Mouse (Mus musculus): ENCODE data around the gene Trim11. TPM values are rescaled to one million over a fixed set of nuclear protein-coding genes. Genes with fewer than 3 reads are reported as not detected.
"Not testable (repeated sequence)": the region's sequence is repeated elsewhere in the genome, so short reads cannot be mapped to it uniquely, and the experiment has no call there.

Trim11 gene
- total and polyA plus RNA-seq, 3 experiments = 24.8 to 27.0 TPM; not detected in 1

DNA sequence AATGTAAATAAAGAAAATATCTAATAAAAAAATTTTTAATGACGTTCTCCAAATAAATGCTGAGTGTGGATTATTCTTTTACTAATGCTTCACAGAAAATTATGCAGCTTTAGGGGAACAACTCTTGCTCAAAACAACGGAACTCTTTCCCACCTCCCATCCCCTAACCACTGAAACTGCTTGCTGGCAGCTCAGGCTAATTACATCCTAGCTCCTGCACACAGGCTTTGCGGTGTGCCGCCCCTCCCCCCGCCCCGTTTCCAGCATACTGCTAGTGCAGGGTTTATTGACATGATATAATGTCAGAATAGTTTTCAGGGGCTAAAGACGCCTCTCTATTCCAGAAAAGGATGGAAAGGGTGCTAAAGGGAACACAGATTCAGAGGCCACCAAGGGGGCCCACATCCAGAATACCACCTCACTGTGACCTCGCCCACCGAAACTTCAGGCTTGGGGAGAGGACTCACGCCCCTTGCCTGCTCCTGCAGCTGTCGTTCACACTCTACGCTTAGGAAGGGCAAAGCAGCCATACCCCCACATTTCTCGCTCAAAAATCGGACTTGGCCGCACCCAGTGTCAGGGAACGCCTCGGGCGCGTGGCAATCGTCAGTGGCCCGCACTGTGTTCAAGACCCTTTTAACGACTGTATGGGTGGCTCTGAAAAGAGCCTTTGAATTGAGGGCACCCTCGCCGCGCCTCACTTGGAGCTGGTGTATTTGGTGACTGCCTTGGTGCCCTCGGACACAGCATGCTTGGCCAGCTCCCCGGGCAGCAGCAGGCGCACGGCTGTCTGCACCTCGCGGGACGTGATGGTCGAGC, 24.3 kb upstream of the Trim11 start (continued):
- no peak for TF ChIP-seq ZKSCAN1 (IDR thresholded peaks at IDR 0.05; ENCODE audit: low read depth, low read length)
- TF ChIP-seq MEF2A (IDR thresholded peaks at IDR 0.05; ENCODE audit: extremely low read depth, insufficient replicate concordance, low read depth, low read length, poor library complexity, severe bottlenecking) = no peak
- no peak for TF ChIP-seq NRF1 (IDR thresholded peaks at IDR 0.05; ENCODE audit: insufficient read depth, low read depth, low read length, poor library complexity, severe bottlenecking)
- TF ChIP-seq EP300 (IDR thresholded peaks at IDR 0.05; ENCODE audit: low read depth in 1 of 2, low read length in 2 of 2) = no peak
- peak; percentile 39; the same call in 1 of the 2 replicates for TF ChIP-seq ETS1 (IDR thresholded peaks at IDR 0.05; ENCODE audit: low read depth, low read length)
- TF ChIP-seq CTCF (IDR thresholded peaks at IDR 0.05 in 2 of 3, conservative IDR thresholded peaks at IDR 0.05 in 1 of 3; ENCODE audit: control insufficient read depth in 1 of 3, insufficient read depth in 1 of 3, low read depth in 2 of 3, low read length in 3 of 3, poor library complexity in 1 of 3, severe bottlenecking in 1 of 3) = no peak
- 0 out of 2 replicates have a peak, but pooled peaks have one; percentile 28 for TF ChIP-seq TBP (IDR thresholded peaks at IDR 0.05; ENCODE audit: low read depth, low read length)
- no peak for TF ChIP-seq POLR2AphosphoS5 (IDR thresholded peaks at IDR 0.05; ENCODE audit: borderline replicate concordance, low read depth, low read length)
- no peak for TF ChIP-seq USF1 (IDR thresholded peaks at IDR 0.05; ENCODE audit: low read depth, low read length)

DNA sequence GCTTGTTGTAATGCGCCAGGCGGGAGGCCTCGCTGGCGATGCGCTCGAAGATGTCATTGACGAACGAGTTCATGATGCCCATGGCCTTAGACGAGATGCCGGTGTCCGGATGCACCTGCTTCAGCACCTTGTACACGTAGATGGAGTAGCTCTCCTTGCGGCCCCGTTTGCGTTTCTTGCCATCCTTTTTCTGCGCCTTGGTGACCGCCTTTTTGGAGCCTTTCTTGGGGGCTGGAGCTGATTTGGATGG, 23.8 kb upstream of the Trim11 start:
- Histone ChIP-seq H3K4me3 (ENCODE audit: control insufficient read depth in 1 of 2, insufficient read depth in 1 of 2, low read depth in 2 of 2, low read length in 2 of 2) (peak overlapping the region; percentile 12 to 60; a peak in 3 of 4 replicates), H3K79me2 (ENCODE audit: control insufficient read depth, insufficient read depth, low read length, poor library complexity) (peaks cover 11% of the 10 kb centered on the region), H3K36me3 (ENCODE audit: control insufficient read depth in 1 of 2, insufficient read depth in 2 of 2, low read length in 2 of 2) (peaks cover 0 to 14% of the 10 kb centered on the region in 2 experiments; a peak in 2 of 4 replicates), H3K4me1 (ENCODE audit: control insufficient read depth in 1 of 2, insufficient read depth in 2 of 2, low read length in 2 of 2) (peaks cover 5 to 16% of the 10 kb centered on the region in 2 experiments; a peak in 3 of 4 replicates), H3K27ac (ENCODE audit: control insufficient read depth, low read depth, low read length) (peak overlapping the region; percentile 80), H3K9ac (ENCODE audit: control insufficient read depth, low read depth, low read length, poor library complexity, severe bottlenecking) (peak overlapping the region; percentile 71)
- not testable (repeated sequence) for H3K9me3 ChIP-seq (replicated peaks; ENCODE audit: insufficient read depth, low read length); DNase-seq (ENCODE audit: low read depth, low spot score); H3K27me3 ChIP-seq (ENCODE audit: control insufficient read depth in 1 of 2, insufficient read depth in 2 of 2, low read length in 2 of 2)

DNA sequence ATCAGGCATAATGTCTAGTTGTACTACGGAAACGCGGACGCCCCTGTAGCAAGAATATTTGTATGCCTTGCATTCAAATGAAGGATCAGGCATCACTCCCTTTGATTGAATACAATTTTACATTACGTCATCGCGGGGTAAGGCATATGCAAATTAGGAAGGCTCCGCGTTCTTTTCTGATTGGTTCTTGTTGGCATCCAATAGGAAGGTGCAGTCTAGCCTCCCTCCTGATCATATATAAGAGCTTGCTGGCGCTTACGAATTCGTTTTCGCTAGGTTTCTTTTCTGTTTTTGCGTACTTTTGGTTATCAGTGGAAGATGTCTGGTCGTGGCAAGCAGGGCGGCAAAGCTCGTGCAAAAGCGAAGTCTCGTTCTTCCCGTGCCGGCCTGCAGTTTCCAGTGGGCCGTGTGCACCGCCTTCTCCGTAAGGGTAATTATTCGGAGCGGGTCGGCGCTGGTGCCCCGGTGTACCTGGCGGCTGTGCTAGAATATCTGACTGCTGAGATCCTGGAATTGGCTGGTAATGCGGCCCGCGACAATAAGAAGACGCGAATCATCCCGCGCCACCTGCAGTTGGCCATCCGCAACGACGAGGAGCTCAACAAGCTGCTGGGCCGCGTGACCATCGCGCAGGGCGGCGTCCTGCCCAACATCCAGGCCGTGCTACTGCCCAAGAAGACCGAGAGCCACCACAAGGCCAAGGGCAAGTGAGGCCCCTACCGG, 23.3 kb upstream of the Trim11 start, which contains the start of the genes Hist3h2a and Trim17:
Hist3h2a (plus strand) TSS at position 266 of the 723 bp plus-strand sequence.
Trim17 (plus strand) TSS at position 266 of the 723 bp plus-strand sequence.
- peak within 1 kb of the TSS; percentile 63 to 74 for H3K4me3 ChIP-seq (ENCODE audit: control insufficient read depth in 1 of 2, insufficient read depth in 1 of 2, low read depth in 2 of 2, low read length in 2 of 2)
- H3K36me3 ChIP-seq (ENCODE audit: control insufficient read depth in 1 of 2, insufficient read depth in 2 of 2, low read length in 2 of 2) = peaks cover 0 to 14% of the 10 kb centered on the region in 2 experiments; a peak in 2 of 4 replicates
- peak; percentile 100 for DNase-seq (ENCODE audit: low read depth, low spot score)
- peak within 1 kb of the TSS; percentile 83 for H3K9ac ChIP-seq (ENCODE audit: control insufficient read depth, low read depth, low read length, poor library complexity, severe bottlenecking)
- H3K79me2 ChIP-seq (ENCODE audit: control insufficient read depth, insufficient read depth, low read length, poor library complexity) = peaks cover 11% of the 10 kb centered on the region
- H3K9me3 ChIP-seq (replicated peaks; ENCODE audit: insufficient read depth, low read length) = no peaks in the 10 kb centered on the region
- H3K27me3 ChIP-seq (ENCODE audit: control insufficient read depth in 1 of 2, insufficient read depth in 2 of 2, low read length in 2 of 2) = peaks cover 0 to 3% of the 10 kb centered on the region in 2 experiments; a peak in 2 of 4 replicates
- H3K27ac ChIP-seq (ENCODE audit: control insufficient read depth, low read depth, low read length) = peak within 1 kb of the TSS; percentile 92
- peaks cover 5 to 16% of the 10 kb centered on the region in 2 experiments; a peak in 3 of 4 replicates for H3K4me1 ChIP-seq (ENCODE audit: control insufficient read depth in 1 of 2, insufficient read depth in 2 of 2, low read length in 2 of 2)
- TF ChIP-seq MAFK (IDR thresholded peaks at IDR 0.05; ENCODE audit: borderline replicate concordance, low read depth, low read length) (no peak), ELF1 (IDR thresholded peaks at IDR 0.05; ENCODE audit: low read depth, low read length) (peak; percentile 39; the same call in 1 of the 2 replicates), UBTF (IDR thresholded peaks at IDR 0.05; ENCODE audit: borderline replicate concordance, insufficient read depth, low read depth, low read length) (no peak; the same call in 1 of the 2 replicates), ZC3H11A (IDR thresholded peaks at IDR 0.05; ENCODE audit: low read depth, low read length) (no peak), NRF1 (IDR thresholded peaks at IDR 0.05; ENCODE audit: insufficient read depth, low read depth, low read length, poor library complexity, severe bottlenecking) (no peak), CTCF (IDR thresholded peaks at IDR 0.05 in 2 of 3, conservative IDR thresholded peaks at IDR 0.05 in 1 of 3; ENCODE audit: control insufficient read depth in 1 of 3, insufficient read depth in 1 of 3, low read depth in 2 of 3, low read length in 3 of 3, poor library complexity in 1 of 3, severe bottlenecking in 1 of 3) (peak; percentile 9 to 36 (median 32); a peak in 4 of 6 replicates), KAT2A (conservative IDR thresholded peaks at IDR 0.05; ENCODE audit: low read depth, low read length) (no peak), MAX (IDR thresholded peaks at IDR 0.05; ENCODE audit: low read length) (no peak), POLR2AphosphoS5 (IDR thresholded peaks at IDR 0.05; ENCODE audit: borderline replicate concordance, low read depth, low read length) (peak; percentile 98), NELFE (IDR thresholded peaks at IDR 0.05; ENCODE audit: low read depth, low read length) (peak; percentile 100), TAL1 (IDR thresholded peaks at IDR 0.05; ENCODE audit: low read length) (no peak), RCOR1 (IDR thresholded peaks at IDR 0.05; ENCODE audit: low read depth, low read length) (no peak), SIN3A (IDR thresholded peaks at IDR 0.05; ENCODE audit: low read length) (peak; percentile 97), USF1 (IDR thresholded peaks at IDR 0.05; ENCODE audit: low read depth, low read length) (peak; percentile 75), SMC3 (IDR thresholded peaks at IDR 0.05; ENCODE audit: low read depth, low read length) (no peak; the same call in 1 of the 2 replicates), MEF2A (IDR thresholded peaks at IDR 0.05; ENCODE audit: extremely low read depth, insufficient replicate concordance, low read depth, low read length, poor library complexity, severe bottlenecking) (peak; percentile 88), GATA1 (IDR thresholded peaks at IDR 0.05; ENCODE audit: low read depth, low read length) (peak; percentile 50; the same call in 1 of the 2 replicates), CHD2 (IDR thresholded peaks at IDR 0.05; ENCODE audit: low read length) (peak; percentile 87), MAZ (IDR thresholded peaks at IDR 0.05; ENCODE audit: low read depth, low read length) (no peak), MXI1 (IDR thresholded peaks at IDR 0.05; ENCODE audit: low read depth, low read length) (peak; percentile 79; the same call in 1 of the 2 replicates)

All from MEL (cell line).